Mouse (Mus musculus) kidney, adult 9 months (tissue): Measurements from ENCODE around the gene Slc25a16.
A peak's percentile ranks its signal among the peaks of the same experiment; 100 is the strongest.

ENCODE experiments used
- DNase-seq: peaks from one replicate; pipeline ENCODE4 v3.0.0; 2022

Slc25a16 gene

GRCm38 (mm10) chr10:62919925-62920765 lies at the start of gene Slc25a16:
TSS of gene Slc25a16 (plus strand) at chr10:62920633.
- peak; percentile 92 for DNase-seq

GRCm38 (mm10) chr10:62874828-62875227 lies 45.6 kb upstream of the Slc25a16 start:
- DNase-seq, result no peak

- DNase-seq, result no peak
These were observed 44.9 kb upstream of the Slc25a16 start for GRCm38 (mm10) chr10:62875565-62875964.

- DNase-seq, result no peak
These were observed 42.4 kb upstream of the Slc25a16 start for GRCm38 (mm10) chr10:62878056-62878455.

GRCm38 (mm10) chr10:62881211-62881610 lies 39.2 kb upstream of the Slc25a16 start:
- DNase-seq, result no peak

GRCm38 (mm10) chr10:62883933-62884372 lies 36.5 kb upstream of the Slc25a16 start:
- no peak for DNase-seq

- no peak for DNase-seq
These were observed 35.9 kb upstream of the Slc25a16 start for GRCm38 (mm10) chr10:62884517-62884916.

GRCm38 (mm10) chr10:62885460-62885859 lies 35.0 kb upstream of the Slc25a16 start:
- DNase-seq, result no peak

- no peak for DNase-seq
These were observed 34.2 kb upstream of the Slc25a16 start for GRCm38 (mm10) chr10:62885969-62886798.

- peak; percentile 64 for DNase-seq
These were observed 33.4 kb upstream of the Slc25a16 start for GRCm38 (mm10) chr10:62886799-62887591.

- no peak for DNase-seq
These were observed 29.4 kb upstream of the Slc25a16 start for GRCm38 (mm10) chr10:62891025-62891424.

GRCm38 (mm10) chr10:62892549-62893232 lies 27.7 kb upstream of the Slc25a16 start:
- DNase-seq, result no peak

- no peak for DNase-seq
These were observed 27.0 kb upstream of the Slc25a16 start for GRCm38 (mm10) chr10:62893356-62893884.

- no peak for DNase-seq
These were observed 26.0 kb upstream of the Slc25a16 start for GRCm38 (mm10) chr10:62894447-62894846.

- no peak for DNase-seq
These were observed 25.0 kb upstream of the Slc25a16 start for GRCm38 (mm10) chr10:62895386-62895785.

- no peak for DNase-seq
These were observed 24.4 kb upstream of the Slc25a16 start for GRCm38 (mm10) chr10:62896035-62896434.

GRCm38 (mm10) chr10:62896774-62897173 lies 23.7 kb upstream of the Slc25a16 start:
- peak; percentile 60 for DNase-seq

GRCm38 (mm10) chr10:62897437-62897836 lies 23.0 kb upstream of the Slc25a16 start:
- no peak for DNase-seq

GRCm38 (mm10) chr10:62898061-62898460 lies 22.4 kb upstream of the Slc25a16 start:
- no peak for DNase-seq

GRCm38 (mm10) chr10:62900144-62900543 lies 20.3 kb upstream of the Slc25a16 start:
- no peak for DNase-seq

GRCm38 (mm10) chr10:62901826-62902225 lies 18.6 kb upstream of the Slc25a16 start:
- no peak for DNase-seq

- DNase-seq, result no peak
These were observed 17.6 kb upstream of the Slc25a16 start for GRCm38 (mm10) chr10:62902829-62903228.
